Mouse (Mus musculus) midbrain, embryonic 11.5 days (tissue): Measurements from ENCODE around the gene Enpp3. TPM values are rescaled to one million over a fixed set of nuclear protein-coding genes. Genes with fewer than 3 reads are reported as not detected.

Source experiments
- ATAC-seq: fragments of 200-750 bp; cut with Nextera tagmentation; 2 replicates; pipeline ENCODE4 v1.8.0; 2017; ENCODE audit warnings: moderate TSS enrichment, moderate library complexity; ENCODE audit not compliant: low FRiP score
- DNase-seq: peaks from one replicate; pipeline ENCODE4 v3.0.0; 2015; ENCODE audit warnings: low spot score; ENCODE audit errors: missing footprints
- H3K27ac ChIP-seq: fragments of 300-500 bp; sonication (generic); 2 replicates; pipeline ENCODE4 v1.5.1; 2014; ENCODE audit warnings: low read depth, low read length
- H3K27me3 ChIP-seq: fragments of 300-500 bp; sonication (generic); 2 replicates; pipeline ENCODE4 v1.6.1; 2014; ENCODE audit warnings: mild to moderate bottlenecking, low read length, moderate library complexity, mixed read lengths; ENCODE audit not compliant: control insufficient read depth, insufficient read depth
- H3K36me3 ChIP-seq: fragments of 300-500 bp; sonication (generic); 2 replicates; pipeline ENCODE4 v1.6.1; 2014; ENCODE audit warnings: mild to moderate bottlenecking, low read length, moderate library complexity, mixed read lengths; ENCODE audit not compliant: control insufficient read depth, insufficient read depth
- H3K4me1 ChIP-seq: fragments of 300-500 bp; sonication (generic); 2 replicates; pipeline ENCODE4 v1.6.1; 2014; ENCODE audit warnings: low read length; ENCODE audit not compliant: control insufficient read depth, insufficient read depth
- H3K4me2 ChIP-seq: fragments of 300-500 bp; sonication (generic); 2 replicates; pipeline ENCODE4 v1.6.1; 2014; ENCODE audit warnings: mild to moderate bottlenecking, moderate library complexity
- H3K4me3 ChIP-seq: fragments of 300-500 bp; sonication (generic); 2 replicates; pipeline ENCODE4 v1.5.1; 2014; ENCODE audit warnings: low read depth, low read length
- H3K9ac ChIP-seq: fragments of 300-500 bp; sonication (generic); 2 replicates; pipeline ENCODE4 v1.6.1; 2014; ENCODE audit warnings: low read length
- H3K9me3 ChIP-seq: fragments of 300-500 bp; sonication (generic); 2 replicates; pipeline ENCODE4 v1.6.1; 2016; ENCODE audit warnings: low read length; ENCODE audit not compliant: control insufficient read depth
- WGBS: fragments of 180-500 bp; shearing (Covaris S2); extraction: QIAGEN DNeasy Blood & Tissue Kit; methylation state at CpG from one replicate; pipeline ENCODE4 v1.1.7; 2014; 5-methylcytosine and 5-hydroxymethylcytosine counted together
- polyA plus RNA-seq: library from polyadenylated mRNA; unstranded; fragments of >200 nt; fragmentation: Nextera tagmentation; extraction: Ambion mirVana; gene quantifications from 2 replicates; pipeline ENCODE4 v1.2.1, GENCODE M21; 2014

The Enpp3 gene
- polyA plus RNA-seq, 1 experiment from 2014 or later = 8.9 TPM

DNA sequence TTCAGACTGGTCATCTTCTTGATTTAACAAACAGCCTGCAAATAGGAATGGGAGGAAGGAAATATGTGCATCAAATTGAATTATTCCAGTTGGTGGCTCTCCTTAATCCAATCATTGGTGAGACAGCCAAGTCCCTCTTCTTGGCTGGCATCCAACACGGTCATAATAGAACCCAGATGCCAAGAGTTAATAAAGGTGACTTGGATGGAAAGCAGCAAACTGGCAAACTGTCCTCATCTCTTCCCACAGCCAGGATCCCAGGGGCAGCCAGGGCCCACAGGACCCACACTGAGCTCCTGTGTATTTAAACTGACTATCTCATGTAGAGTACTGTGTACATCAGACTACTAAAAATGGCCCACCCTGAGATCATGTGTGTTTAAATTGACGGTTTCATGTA lies 104.2 kb downstream of the Enpp3 start:
- Histone ChIP-seq H3K27ac (no peak overlapping the region), H3K27me3 (no peaks in the 10 kb centered on the region), H3K4me2 (no peak overlapping the region), H3K4me3 (no peak overlapping the region), H3K9me3 (no peaks in the 10 kb centered on the region), H3K4me1 (no peaks in the 10 kb centered on the region), H3K36me3 (no peaks in the 10 kb centered on the region), H3K9ac (no peak overlapping the region)
- DNase-seq = no peak
- ATAC-seq = no peak
- 76% methylated on average over 2 of the region's 2 CpGs for WGBS

DNA sequence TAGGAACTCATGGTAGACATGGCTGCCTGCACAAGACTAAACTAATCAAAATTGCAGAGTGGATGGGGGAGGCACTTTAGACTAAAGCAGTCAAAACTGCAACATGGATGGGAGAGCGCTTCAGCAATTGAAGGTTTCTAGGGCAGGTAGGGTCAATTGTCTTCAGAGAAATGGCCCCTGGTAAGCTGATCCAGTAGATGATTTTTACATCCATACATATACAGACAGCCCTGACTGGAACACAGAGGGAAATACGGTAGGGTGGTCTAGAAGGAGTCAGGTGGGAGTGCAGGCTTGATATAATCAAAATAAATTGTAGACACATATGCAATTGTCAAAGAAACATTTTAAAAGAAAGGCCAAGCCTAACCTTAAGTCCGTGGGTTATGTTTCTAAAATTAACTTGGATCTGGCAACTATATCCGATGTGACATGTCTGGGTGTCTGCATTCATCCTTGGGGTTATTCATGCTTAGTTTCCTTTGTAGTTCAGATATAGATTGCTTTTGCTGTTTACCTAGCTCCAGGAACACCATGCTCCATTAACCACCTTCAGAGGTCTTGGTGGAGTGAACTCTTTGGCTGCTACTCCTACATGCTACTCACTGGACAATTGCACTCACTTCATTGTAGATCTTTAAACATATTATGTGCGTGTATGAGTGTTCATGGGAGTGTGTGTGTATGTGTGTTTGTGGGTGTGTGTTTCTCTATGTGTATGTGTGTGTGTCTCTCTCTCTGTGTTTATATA lies 107.4 kb downstream of the Enpp3 start:
- no peaks in the 10 kb centered on the region for H3K27me3 ChIP-seq
- H3K4me2 ChIP-seq = no peak overlapping the region
- H3K9ac ChIP-seq = no peak overlapping the region
- no peaks in the 10 kb centered on the region for H3K4me1 ChIP-seq
- H3K36me3 ChIP-seq = no peaks in the 10 kb centered on the region
- ATAC-seq = no peak
- no peak overlapping the region for H3K27ac ChIP-seq
- no peaks in the 10 kb centered on the region for H3K9me3 ChIP-seq
- 93% methylated on average over 5 of the region's 5 CpGs for WGBS
- no peak overlapping the region for H3K4me3 ChIP-seq
- no peak for DNase-seq

DNA sequence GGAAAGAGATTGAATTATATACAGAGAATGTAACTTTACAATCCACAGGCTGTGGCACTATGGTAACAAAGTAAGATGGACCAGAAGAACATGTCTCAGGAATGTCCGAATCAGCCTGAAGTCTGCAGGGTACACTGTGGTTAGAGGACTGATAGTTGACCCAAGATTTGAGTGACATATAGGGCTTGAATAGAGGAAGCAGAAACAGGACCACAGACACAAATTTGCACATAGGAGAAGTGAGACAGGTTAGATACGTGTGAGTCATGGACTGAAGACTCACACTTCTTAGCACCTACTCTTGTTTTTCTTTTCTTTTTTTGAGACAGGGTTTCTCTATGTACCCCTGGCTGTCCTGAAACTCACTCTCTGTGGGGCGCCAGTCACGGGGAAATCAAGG lies 115.1 kb downstream of the Enpp3 start:
- Histone ChIP-seq H3K4me3 (no peak overlapping the region), H3K4me1 (no peaks in the 10 kb centered on the region), H3K27me3 (no peaks in the 10 kb centered on the region), H3K9ac (no peak overlapping the region), H3K27ac (no peak overlapping the region), H3K4me2 (no peak overlapping the region), H3K36me3 (no peaks in the 10 kb centered on the region), H3K9me3 (no peaks in the 10 kb centered on the region)
- ATAC-seq = no peak
- DNase-seq = no peak
- 88% methylated on average over 4 of the region's 4 CpGs for WGBS

DNA sequence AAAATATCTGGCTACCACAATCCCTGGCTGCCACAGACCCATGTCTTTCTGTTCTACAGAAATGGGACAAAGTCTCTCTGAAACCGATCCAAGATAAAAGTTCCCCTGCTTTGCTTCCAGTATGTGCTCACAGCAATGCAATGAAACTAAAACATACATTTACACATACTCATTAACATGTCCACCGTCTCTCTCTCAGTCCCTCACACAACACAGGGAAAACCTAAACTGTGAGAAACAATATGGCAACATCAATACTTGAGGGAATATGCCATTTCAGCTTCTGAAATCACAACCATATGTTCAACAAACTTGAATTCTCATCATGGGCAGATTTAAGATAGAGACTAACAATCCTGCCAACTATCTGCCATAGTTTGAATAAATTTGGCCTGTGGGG lies 117.4 kb downstream of the Enpp3 start:
- Histone ChIP-seq H3K4me3 (no peak overlapping the region), H3K9ac (no peak overlapping the region), H3K27me3 (no peaks in the 10 kb centered on the region), H3K4me2 (no peak overlapping the region), H3K4me1 (no peaks in the 10 kb centered on the region), H3K27ac (no peak overlapping the region), H3K9me3 (no peaks in the 10 kb centered on the region), H3K36me3 (no peaks in the 10 kb centered on the region)
- ATAC-seq (no peak), DNase-seq (peak; percentile 12)
- WGBS = 90% methylated on average over 2 of the region's 2 CpGs

Other genes with a start within 250 kb of the Enpp3 start
- gene Ccn2, start 247.4 kb downstream of the Enpp3 start, polyA plus RNA-seq = 3.2 and 3.8 TPM in 2 replicates
- gene Enpp1, start 130.7 kb downstream of the Enpp3 start, polyA plus RNA-seq = 1.2 and 1.4 TPM in 2 replicates
- 31.2 TPM in 2 replicates for gene Med23, start 27.2 kb upstream of the Enpp3 start, polyA plus RNA-seq
- 1.9 and 2.0 TPM in 2 replicates for gene Arg1, start 84.7 kb upstream of the Enpp3 start, polyA plus RNA-seq